Mouse (Mus musculus): ENCODE measurements around the gene Nck2.

DNA sequence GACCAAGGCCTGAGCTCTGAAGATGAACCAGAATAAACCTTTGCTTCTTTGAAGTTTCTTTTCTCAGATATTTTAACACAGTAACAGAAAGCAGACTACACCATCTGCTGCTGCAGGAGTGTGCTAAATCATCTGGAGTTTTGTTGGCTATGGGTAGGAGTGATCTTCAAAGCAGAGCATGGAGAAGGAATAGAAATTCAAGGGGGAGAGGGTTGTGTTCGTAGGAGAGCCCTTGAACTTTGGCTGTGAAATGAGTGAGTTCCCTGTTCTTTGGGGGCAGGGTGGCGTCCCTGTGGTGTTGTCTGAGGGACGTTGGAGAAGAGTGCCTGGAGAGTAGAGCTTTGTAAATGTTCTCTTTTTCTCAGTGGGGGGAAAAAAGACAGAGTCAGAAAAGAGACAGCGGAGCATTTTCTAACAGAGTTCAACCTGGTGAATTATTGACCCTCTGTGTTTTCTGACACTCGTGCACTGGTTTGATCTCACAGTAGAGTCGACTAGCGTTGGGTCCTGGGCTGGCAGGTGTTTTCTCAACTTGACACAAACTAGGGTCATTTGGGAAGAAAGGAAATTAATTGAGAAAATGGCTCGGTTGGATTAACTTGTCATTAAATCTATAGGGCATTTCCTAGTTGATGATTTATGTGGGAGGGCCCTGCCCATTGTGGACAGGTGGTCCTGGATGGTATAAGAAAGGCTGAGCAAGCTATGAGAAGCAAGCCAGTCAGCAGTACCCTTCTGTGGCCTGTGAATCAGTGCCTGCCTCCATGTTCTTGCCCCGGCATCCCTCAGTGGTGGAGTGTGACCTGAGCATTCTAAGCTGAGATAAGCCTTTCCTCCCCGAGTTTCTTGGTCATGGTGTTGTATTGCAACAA, 57.8 kb downstream of the Nck2 start:
- TF ChIP-seq EP300 (IDR thresholded peaks at IDR 0.05; ENCODE audit: low read depth) = no peak
- no peak for TF ChIP-seq CTCF (IDR thresholded peaks at IDR 0.05; ENCODE audit: low read depth)
